Mouse (Mus musculus) ES-Bruce4 (cell line): ENCODE data around the gene Hectd1.

ENCODE experiments used
- CTCF ChIP-seq: IDR thresholded peaks from one replicate; pipeline ENCODE4 v1.8.1; 2011; ENCODE audit warnings: low read depth, low read length
- EP300 ChIP-seq: IDR thresholded peaks from 2 replicates; pipeline ENCODE4 v1.6.1; 2011; ENCODE audit warnings: low read depth, low read length; ENCODE audit not compliant: insufficient read depth
- POLR2A ChIP-seq: IDR thresholded peaks from one replicate; pipeline ENCODE4 v1.8.1; 2011; ENCODE audit warnings: low read length; ENCODE audit not compliant: insufficient read depth

GRCm38 (mm10) chr12:51735840-51736271, 93.5 kb downstream of the Hectd1 start:
- TF ChIP-seq CTCF (no peak), POLR2A (no peak), EP300 (no peak)
